Mouse (Mus musculus): ENCODE data around the gene Heyl. TPM values are rescaled to one million over a fixed set of nuclear protein-coding genes. Genes with fewer than 3 reads are reported as not detected.
"Not testable (repeated sequence)": the region's sequence is repeated elsewhere in the genome, so short reads cannot be mapped to it uniquely, and the experiment has no call there.

The Heyl gene
- total RNA-seq, 2 experiments from 2014 or later, result 2.3 to 2.9 TPM

DNA sequence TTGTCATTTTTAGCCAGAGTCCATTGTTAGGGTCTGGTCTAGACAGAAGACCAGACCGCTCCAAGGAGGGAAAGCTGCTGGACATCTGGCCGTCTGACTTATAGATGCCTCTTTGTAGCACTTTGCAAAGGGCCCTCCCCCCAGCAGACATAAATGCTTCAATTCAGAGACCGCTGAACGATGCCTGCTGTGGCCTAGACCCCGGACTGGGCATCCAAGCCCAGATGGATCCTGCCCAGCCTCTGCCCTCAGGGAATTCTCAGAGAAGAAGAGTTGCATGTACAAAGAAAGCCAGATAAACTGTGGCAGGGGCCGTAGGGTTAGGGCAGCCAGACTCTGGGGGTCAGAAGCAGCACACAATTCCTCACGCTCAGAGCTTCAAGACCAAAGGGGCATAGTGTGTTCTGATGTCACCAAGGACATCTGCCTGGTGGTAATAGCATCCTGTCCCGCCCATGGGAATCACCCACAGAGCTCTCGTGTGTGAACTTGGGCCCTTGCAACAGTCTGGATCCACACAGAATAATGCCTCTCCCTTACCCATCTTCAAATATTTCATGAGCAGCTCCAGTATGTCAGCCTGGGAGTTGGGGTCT lies 2.6 kb downstream of the Heyl start:
- DNase-seq, result no peak

DNA sequence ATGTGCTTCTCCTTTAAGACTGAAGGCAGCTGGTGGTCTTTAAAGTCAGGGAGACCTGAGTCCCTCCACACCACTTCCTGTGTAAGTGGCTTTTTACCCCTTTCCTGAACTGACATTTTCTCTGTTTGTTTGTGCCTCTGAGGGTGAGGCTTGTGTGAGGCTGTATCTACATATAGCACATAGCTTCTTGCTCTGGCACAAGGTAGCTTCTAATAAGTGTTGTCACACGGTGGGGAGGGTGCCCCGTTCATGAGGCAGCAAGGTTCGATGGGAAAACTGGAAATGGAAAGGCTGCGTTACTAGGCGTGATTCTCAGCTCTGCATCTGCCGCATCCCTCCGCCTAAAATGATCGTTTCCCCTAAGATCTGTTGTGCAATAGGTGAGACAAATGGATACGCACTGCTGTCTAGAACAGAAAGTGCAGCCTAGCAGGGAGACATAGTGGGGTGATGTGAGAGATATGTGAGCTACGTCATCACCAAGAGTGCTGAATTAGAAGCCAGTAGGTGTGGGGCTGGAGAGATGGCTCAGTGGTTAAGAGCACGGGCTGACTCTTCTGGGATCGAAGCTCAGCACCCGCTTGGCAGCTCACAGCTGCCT lies 3.2 kb downstream of the Heyl start:
- DNase-seq, result no peak

DNA sequence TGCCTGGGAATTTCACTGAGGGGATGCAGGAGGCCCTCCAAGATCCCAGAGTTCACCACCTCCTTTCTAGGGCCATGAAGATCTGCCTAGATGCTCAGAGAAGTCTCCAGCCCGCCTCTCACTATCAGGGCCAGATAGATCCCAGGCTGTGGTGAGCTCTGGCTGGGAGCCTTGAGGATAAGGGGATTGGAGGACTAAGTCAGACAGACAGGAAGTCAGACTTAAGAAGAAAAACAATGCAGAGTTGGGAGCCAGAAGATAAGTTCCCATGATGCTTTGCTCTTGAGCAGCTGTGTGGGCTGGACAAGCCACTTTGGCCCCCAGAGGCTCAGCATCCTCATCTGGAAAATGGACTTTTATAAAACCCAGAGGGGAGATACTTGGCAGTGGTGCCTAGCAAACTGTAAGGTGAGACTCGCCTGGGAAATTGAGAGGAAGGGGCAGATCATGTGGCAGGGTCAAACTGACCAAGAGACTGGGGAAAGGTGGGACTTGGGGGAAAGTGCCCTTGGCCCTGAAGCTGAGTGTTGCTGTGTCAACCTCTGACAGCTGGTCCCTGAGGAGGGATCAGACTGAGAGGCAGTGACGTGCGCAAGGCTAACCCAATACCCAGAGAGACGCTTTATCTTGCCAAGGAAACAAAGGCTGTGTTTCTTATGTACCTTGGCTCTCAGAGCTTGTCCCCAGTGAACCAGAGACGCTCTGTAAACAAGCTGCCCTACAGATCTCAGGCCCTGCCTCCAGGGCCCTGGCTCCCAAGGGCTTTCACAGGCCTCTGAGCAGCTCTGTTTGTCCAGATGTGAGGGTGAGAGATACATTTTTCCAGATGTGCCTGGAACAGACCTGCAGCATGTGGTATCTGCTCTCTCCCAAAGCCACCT lies 4.3 kb downstream of the Heyl start:
- no peak for DNase-seq

DNA sequence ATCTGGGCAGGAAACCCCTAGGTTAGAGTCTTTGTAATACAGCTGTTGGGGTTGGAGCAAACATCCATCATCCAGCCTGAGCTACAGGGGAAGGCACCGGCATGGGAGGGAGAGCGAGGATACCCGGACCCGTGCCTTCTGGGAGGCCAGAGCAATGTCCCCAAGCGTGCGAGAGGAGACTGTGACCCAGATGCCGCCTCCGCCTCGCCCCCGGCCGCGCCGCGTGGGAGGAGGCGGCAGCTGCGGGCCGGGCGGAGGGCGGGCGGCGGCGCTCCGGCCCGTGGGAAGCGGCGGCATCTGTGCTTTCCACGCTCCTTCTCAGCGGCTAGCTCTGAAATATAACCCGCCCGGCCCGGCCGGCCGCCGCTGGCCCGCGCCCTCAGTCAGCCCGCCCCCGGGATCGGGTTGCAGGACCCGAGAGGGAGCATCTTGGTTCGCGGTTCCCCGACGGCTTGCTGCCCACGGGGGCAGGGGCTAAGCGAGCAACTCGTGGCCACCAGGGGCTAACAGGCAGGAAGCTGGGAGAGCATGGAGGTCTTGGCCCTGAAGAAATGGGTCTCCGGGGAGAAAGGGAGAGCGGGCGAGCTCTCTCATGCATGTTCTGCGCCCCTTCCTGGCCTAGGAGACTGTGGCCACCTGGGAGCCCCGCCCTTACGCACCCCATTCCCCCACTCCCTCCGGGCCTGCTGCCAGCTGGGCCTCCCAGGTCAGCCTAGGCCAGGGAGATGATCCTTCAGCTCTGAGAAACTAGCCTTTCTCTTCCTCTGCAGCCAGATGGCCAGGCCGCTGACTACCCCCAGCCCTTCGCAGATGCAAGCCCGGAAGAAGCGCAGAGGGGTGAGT lies 6.2 kb downstream of the Heyl start:
- no peak for DNase-seq

DNA sequence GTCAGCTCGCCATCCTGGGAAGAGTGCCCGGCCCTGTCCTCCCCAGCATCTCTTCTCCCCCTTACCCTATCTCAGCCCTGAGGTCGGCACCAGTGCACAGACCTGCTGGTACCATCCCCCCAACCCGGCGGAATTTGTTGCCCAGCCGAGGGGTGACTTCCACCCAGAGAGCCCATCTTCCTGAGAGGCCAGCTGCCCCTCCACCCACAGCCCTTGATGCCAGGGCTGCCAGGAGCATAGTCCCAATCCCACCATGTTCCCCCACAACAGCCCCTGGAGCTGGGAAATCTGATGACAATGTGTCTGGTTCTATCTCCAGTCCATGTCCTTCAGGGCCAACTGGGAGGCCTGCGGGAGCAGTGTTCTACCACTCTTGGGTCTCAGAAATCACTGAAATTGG lies 12.9 kb downstream of the Heyl start:
- no peak for DNase-seq

DNA sequence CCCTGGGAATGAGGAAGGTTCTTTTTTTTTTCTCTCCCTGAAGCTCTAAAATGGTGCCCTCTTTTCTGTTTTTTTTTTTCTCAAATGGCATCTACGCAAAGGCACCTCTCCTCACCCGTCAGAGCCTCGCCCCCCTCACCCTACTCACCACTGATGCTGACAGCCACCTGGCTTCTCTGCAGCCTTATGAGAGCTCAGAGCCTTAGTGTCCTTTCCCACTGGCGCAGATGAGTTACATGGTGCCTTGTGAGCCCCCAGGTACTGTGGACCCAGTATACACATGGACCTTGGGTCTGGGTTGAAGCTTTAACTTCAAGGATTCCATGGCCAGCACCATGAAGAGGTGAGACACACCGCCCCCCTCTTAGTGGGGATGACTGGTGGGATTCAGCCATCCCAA lies 13.3 kb downstream of the Heyl start:
- no peak for DNase-seq

DNA sequence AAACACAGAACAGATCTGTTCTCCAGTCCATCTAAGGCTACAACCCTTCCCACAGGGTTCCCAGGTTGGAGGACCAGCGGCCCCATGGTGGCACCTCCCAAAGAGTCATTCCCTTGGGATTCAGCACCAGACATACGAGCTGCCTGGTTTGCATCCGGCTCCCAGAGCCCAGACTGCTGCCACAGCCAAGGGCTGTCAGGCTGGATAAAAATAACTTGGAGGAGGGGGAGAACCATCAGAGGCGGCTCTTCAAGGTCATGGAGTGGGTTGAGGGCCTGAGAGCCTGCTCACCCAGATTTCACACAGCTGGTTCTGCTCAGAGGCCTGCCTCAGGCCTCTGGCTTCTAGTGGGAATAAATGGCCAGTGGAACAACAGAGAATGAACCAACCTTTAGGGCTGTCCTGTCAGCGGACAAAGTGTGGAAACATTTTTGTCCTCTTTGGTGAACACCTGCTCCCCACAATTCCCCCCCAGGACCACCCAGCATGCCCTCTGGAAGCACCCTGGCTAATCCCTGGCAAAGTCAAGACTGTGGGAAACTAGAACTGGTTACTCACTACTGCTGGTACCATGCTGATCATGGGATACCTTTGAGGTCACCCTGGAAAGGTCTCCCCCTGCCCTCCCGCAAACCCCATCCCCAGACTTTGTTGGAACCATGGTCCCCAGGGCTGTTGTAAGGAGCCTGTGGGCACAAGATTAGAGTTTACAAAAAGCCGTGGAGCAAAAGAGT lies 14.0 kb downstream of the Heyl start:
- no peak for DNase-seq

DNA sequence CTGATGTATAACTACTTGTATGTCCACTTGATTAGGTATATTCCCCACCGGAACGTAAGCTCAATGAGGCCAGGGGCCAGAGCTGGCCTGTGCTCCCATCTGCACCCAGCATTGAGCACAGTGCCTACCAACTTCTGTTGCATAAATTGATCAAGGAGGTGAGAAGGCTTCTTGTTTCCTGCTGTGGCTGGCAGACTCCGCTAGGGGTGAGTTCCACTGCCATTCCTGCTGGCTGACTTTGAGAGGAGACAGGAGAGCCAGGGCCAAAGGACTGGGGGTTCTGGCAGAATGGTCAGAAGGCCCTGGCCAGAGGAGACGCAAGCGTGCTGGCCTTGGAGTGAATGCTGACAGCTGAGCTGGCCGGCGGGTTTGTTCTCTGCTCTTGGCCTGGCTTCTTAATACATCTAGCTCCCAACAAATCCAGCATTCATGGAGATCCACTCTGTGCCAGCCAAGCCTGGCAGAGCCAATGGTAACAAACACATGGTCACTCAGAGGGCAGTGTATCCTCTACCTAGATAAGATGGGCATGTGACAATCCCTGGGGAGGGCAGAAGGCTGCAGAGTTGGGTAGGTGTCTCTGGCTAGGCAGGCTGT lies 15.7 kb downstream of the Heyl start:
- peak; percentile 77 to 79 for DNase-seq

DNA sequence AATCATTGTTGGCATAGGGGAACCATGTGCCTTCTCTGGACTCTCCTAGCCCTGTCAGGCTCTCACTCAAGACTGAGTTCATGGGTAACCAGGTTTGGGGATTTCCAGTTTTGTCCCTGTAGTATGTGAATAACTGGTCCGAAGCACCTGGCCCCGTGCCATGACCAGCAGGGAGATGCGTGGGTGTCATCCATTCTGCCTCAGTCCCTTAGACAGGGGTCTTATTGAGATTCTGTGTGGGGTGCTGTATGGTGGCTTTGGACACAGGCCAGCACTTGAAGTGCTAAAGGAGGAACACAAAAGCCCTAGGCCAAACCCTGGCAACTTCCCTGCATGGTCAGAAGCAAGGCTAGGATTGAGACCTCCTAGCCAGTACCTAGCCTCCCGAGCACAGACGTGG lies 18.9 kb downstream of the Heyl start:
- no peak for DNase-seq

DNA sequence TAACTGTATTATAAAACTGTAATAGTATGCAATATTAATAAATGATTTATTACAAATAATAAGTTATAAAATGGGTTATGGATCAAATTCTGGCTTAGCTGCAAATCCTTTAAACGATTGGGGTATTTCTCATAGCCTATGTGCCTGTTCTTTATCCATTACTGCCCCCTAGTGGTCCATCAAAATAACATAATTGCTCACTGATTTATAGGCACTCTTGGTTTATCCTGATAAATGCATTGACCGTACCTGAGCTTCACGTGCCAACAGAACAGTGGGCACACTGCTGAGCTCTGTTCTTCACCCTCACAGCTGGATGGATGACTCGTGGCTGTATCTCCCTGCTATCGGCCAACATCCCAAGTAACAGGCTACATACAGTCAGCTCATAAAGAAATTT lies 21.3 kb downstream of the Heyl start:
- no peak for DNase-seq

DNA sequence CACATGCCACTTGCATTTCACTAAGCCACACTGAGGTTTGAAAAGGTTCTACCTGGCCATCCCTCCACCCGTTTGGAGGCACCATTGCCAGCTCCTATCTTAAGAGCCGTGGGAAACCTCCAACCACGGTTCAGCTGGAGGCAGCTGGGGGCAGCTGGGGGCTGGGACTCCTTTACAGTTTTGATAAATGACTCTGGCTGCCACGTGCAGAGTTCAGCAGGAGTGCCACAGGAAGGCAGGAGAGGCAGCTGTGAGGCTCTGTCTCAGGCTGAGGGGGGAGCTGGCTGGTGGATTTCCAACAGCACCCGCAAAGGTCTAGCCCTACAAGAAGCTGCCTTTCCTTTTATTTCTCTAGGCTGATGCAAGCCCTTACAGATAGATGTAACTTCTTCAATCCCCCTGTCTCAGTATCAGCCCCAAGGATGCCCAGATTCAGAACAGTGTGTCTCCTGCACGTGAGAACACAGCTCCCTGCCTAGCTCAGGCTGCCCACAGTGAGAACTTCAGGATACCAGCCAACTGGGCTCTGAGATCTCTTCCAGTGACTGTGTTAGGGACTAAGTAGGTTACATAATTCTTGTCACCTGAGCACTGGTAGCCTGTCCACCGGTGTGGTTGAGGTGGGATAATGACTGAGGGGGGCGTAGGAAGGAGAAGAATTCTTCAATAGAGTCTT lies 26.9 kb downstream of the Heyl start:
- no peak for DNase-seq

DNA sequence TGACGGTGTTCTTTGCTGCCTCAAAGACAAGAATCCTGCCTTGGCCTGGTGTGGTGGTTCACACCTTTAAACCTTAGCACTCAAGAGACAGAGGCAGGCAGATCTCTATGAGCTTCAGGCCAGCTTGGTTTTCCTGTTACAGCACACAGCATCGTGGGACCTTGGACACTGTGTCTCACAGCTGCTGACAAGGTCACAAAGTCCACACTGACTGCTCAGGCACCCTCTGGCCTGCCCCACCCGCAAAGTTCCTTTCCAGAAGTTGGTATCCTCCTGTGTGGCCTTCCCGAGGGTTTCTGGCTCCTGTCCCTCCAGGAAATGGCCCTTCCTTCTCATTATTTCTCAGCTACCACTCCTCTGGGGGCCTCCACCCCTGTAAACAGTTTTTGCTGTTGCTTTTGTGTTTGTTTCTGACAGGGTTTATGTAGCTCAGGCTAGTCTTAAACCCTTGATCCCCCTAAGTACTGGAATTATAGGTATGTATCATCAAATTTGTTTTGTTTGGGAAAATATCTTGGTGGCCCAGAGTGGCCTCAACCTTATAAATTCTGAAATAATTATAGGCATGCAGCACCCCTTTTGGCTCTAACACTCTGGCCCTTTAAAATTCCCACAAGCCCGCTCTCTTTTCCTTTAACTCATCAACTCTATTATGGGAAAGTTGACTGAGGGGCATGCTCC lies 28.5 kb downstream of the Heyl start, which contains the start of gene Pabpc4:
Gene Pabpc4 (plus strand): TSS at position 631 of the 681 bp plus-strand sequence.
- DNase-seq, result no peak

DNA sequence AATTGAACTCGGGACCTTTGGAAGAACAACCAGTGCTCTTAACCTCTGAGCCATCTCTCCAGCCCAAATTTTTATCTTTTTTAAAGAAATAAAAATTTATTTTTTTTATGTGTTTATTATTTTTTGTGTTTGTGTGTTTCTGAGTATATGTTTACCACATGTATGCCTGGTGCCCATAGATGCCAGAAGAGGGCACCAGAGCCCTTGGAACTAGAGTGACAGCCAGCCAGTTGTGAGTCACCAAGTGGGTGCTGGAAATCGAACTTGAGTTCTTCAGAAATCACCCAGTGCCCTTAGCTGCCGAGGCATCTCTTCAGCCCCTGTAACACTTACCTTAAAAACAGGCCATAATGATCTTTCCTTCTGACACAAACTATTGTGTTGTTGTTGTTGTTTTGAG lies 37.7 kb downstream of the Heyl start:
- DNase-seq, result no peak

DNA sequence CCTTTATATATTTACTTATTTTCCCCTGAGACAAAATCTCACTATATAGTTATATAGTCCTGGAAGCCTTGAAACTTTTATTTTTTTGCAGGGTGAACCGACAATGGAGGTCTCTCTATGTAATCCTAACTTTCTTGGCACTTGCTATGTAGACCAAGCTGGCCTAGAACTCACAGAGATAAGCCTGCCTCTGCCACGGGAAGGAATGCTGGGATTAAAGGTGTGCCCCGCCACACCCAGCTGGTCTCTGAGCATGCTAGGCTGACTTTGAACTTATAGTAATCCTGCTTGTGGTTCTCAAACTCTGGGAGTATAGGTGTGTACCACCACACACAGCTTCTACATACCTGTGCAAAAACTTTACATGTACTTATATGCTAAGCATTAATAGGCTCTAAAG lies 46.8 kb downstream of the Heyl start:
- no peak for DNase-seq

DNA sequence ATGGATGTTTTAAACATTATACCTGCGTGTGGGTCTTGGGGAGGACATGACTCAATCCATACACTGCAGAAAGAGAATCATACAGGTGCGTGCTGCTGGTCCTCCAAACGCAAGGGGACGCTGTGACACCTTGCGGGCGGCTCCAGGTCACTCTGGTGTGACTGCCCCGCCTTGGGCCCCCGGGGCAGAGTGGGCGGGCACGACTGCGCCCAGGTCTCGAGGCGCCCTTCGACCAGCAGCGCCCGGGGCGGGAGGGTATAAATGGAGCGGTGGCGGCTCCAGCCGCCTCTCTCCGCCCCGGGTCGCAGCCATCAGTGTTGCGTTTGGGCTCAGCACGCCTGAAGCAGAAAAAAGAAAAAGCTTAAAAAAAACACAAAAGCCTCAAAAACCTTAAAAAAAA lies 49.1 kb downstream of the Heyl start:
- DNase-seq, result peak; percentile 79 to 80

DNA sequence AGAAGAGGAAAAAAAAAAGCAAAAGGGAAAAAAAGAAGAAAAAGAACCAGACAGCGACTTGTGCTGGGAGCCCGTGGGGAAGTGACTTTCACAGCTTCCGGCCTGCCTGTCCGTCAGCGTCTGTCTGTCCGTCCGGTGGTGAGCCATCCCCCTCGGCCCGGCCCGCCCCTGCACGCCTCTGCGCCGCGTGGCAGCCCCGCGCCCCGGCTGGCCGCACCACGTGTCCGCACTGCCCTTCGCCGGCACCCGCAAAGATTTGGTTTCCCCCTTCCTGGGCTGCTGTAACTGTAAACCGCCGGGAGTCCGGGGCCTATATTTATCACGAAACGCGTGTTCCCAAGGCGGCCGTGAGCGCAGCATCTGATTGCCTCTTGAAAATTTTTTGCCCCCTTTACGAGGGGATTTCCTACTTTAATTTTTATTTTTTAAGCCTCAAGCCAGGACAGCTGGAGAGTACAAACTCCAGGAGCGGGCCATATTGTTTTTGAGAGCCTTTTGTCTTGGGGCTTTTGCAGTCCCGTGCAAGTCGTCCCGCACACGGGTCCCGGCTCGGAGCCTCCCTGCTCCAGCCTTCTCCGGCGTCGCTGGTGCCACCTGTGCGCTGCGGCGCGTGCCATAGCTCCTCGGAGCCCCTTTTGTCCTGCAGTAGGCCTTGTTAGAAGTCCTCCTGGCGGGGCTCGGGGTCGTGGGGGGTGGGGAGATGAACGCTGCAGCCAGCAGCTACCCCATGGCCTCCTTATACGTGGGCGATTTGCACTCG lies 49.7 kb downstream of the Heyl start:
- not testable (repeated sequence) for DNase-seq

DNA sequence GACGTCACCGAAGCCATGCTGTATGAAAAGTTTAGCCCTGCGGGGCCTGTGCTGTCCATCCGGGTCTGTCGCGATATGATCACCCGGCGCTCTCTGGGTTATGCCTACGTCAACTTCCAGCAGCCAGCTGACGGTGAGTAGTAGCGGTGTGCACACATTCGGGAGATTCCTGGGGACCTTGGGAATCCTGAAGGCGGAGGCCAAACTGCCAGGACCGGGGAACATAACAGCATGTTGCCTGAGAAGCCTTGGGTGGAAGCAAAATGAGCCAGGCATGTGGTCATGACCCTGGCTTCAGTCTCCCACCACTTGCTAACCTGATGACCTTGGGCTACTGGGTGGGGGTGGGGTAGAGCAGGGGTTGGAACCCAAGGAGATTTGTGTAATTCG lies 50.3 kb downstream of the Heyl start:
- DNase-seq, result not testable (repeated sequence)

DNA sequence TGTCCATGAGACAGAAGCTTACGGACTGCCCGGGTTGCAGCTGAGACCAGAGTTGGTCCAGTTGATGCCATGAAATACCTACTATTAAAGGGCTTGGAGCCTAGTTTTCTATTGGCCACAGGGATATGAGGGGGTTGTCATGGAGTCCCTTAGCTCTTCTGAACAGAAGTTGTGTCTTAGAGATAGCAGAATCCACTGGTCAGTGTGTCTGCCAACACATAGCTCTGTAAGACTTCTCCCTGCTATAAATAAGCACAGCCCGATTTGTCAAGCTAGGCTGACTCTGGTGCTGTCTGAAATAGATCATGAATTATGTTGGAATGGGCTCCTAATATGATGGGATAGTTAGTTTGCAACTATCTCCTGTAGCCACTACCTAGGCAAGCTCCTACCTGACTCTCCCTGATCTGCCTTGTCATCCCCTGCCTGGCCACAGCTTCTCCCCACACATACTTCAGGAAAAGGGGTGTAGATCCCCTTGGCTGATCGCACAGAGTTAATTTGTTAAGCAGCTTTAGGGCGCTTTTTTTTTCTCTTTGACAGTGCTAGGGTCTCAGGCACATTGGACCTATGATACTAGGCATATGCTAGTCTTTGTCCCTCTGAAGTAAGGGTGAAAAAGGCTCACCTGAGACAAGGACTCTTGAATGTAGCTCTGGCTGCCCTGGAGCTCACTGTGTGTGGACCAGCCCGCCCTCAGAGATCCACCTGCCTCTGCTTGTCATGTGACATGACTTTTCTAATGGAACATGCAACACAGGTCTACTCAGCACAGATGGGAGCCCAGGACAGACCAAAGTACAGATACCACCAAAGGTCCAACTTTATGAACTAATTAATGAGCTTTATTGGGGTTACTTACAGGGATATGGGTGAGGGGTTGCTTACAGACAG lies 51.6 kb downstream of the Heyl start:
- no peak for DNase-seq

DNA sequence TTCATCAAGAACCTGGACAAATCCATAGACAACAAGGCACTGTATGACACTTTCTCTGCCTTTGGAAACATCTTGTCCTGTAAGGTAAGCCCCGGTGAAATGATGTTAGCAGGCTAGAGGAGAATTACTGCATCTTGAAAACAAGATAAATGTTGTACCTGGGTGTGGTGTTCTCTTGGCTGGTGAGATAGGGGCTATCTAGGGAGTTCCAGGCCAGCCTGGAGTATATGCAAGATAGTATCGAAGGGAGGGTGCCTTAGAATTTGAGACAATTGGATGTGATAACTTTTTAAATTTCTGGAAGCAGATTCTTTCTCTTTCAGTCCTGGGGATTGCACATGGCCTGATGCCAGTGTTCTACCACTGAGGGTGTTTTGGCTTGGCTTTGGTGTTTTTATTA lies 53.4 kb downstream of the Heyl start:
- no peak for DNase-seq

All from layer of hippocampus, postnatal 36 days (tissue).